Mouse (Mus musculus): ENCODE results near the gene Ackr3.

DNA sequence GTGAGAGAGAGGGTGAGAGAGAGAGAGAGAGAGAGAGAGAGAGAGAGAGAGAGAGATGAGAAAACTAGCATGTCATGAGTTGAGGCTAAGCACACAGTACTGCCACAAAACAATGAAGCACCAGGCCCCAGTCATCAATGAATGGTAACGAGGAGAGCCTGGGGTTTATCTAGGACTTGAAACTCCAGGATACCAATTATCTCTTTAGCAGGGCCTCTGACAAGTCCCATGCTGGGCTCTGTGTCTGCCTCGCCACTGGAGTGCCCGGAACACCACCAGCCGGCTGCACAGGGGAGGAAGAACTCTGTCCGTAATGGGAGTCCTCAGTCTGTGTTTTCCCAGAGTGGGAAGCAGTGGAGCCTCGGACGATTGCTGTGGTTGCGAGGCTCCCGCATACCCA lies 16.5 kb downstream of the Ackr3 start:
- TF ChIP-seq CTCF (IDR thresholded peaks at IDR 0.05; ENCODE audit: low read depth) (no peak), EP300 (IDR thresholded peaks at IDR 0.05; ENCODE audit: low read depth) (no peak)
